ENCODE assay signal across 7 mouse cellular contexts in genomic region chr11:120252843-120253645, GRCm38 (mm10). TPM values are rescaled to one million over a fixed set of nuclear protein-coding genes. Genes with fewer than 3 reads are reported as not detected.
A peak's percentile ranks its signal among the peaks of the same experiment; 100 is the strongest.
DNase-seq lines count a peak whose midpoint lies in the region; ATAC-seq and TF ChIP-seq lines count a peak whose summit lies in the region.

No protein-coding gene starts in this region.

- in situ Hi-C loops in ES-E14 (cut with MboI; ENCODE audit: low sequenced_read_pairs in 2 of 2, unreplicated experiment in 2 of 2) = no loop called here

- peak overlapping the region; percentile 52; the same call in 1 of the 2 replicates for H3K9ac ChIP-seq in ES-E14 (ENCODE audit: insufficient read depth, low read depth, low read length, poor library complexity, severe bottlenecking)
- peak overlapping the region; percentile 44 for H3K9ac ChIP-seq in heart, embryonic 11.5 days (ENCODE audit: low read depth, low read length)

- no peaks in the 10 kb centered on the region; the same call in 1 of the 2 replicates for H3K36me3 ChIP-seq in ES-E14 (ENCODE audit: control insufficient read depth, insufficient read depth, low read length, poor library complexity, severe bottlenecking)
- no peaks in the 10 kb centered on the region for H3K36me3 ChIP-seq in heart, embryonic 11.5 days (ENCODE audit: control insufficient read depth, insufficient read depth, low read length)

- no peaks in the 10 kb centered on the region for H3K9me3 ChIP-seq in ES-E14 (ENCODE audit: control insufficient read depth, insufficient read depth, low read depth, low read length)
- no peaks in the 10 kb centered on the region for H3K9me3 ChIP-seq in heart, embryonic 11.5 days (replicated peaks; ENCODE audit: control insufficient read depth, low read length)

- H3K4me3 ChIP-seq in ES-E14 (ENCODE audit: insufficient read depth in 1 of 2, low read depth in 1 of 2, low read length in 2 of 2, poor library complexity in 1 of 2, severe bottlenecking in 1 of 2) = peak overlapping the region in 1 of 2 experiments; percentile 40; a peak in 1 of 4 replicates
- 0 out of 2 replicates have a peak overlapping the region, but pooled peaks have one; percentile 2 for H3K4me3 ChIP-seq in heart, embryonic 11.5 days (ENCODE audit: low read depth, low read length)

- no peaks in the 10 kb centered on the region for H3K27me3 ChIP-seq in heart, embryonic 11.5 days (ENCODE audit: control insufficient read depth, insufficient read depth, low read length)

- H3K4me2 ChIP-seq in heart, embryonic 11.5 days = peak overlapping the region; percentile 31

- DNase-seq in 3T3-L1 (ENCODE audit: low read depth, low spot score) = peak; percentile 92
- DNase-seq in ES-E14 (ENCODE audit: low read depth, low spot score) = peak; percentile 90
- DNase-seq in kidney, postnatal 10 days = peak; percentile 62
- DNase-seq in yolk sac, embryonic 10.5 days (ENCODE audit: low spot score) = peak; percentile 70
- DNase-seq in B cell, adult 2 months = no peak
- no peak for DNase-seq in adrenal gland, adult 2 months

- 49% methylated on average over 12 of the region's 12 CpGs for WGBS in heart, embryonic 11.5 days (ENCODE audit: insufficient replicate concordance)

- peaks cover 11 to 58% of the 10 kb centered on the region in 2 experiments; a peak in 3 of 4 replicates for H3K4me1 ChIP-seq in ES-E14 (ENCODE audit: control insufficient read depth in 2 of 2, insufficient read depth in 2 of 2, low read length in 2 of 2, poor library complexity in 1 of 2)
- peaks cover 68% of the 10 kb centered on the region for H3K4me1 ChIP-seq in heart, embryonic 11.5 days (ENCODE audit: control insufficient read depth, insufficient read depth, low read length)

- peak overlapping the region; percentile 86 for H3K27ac ChIP-seq in ES-E14 (ENCODE audit: insufficient read depth, low read depth, low read length, poor library complexity, severe bottlenecking)
- peak overlapping the region; percentile 54 for H3K27ac ChIP-seq in heart, embryonic 11.5 days (ENCODE audit: low read depth, low read length)

- 0 out of 2 replicates have a peak, but pooled peaks have one; percentile 15 for ATAC-seq in heart, embryonic 11.5 days (replicated peaks; ENCODE audit: insufficient number of reproducible peaks, low FRiP score, low TSS enrichment)

TF ChIP-seq in ES-E14, 5 proteins besides CTCF, POLR2A, EP300 and RAD21:
- TF ChIP-seq ZNF384 (IDR thresholded peaks at IDR 0.05; ENCODE audit: low read depth, low read length) (no peak), MAFK (IDR thresholded peaks at IDR 0.05; ENCODE audit: insufficient read depth, low read depth, low read length) (no peak), HCFC1 (IDR thresholded peaks at IDR 0.05; ENCODE audit: borderline replicate concordance, insufficient read depth, low read length) (no peak), ZC3H11A (IDR thresholded peaks at IDR 0.05; ENCODE audit: borderline replicate concordance, low read depth, low read length) (no peak), CHD2 (IDR thresholded peaks at IDR 0.05; ENCODE audit: low read depth, low read length) (peak; percentile 43; the same call in 1 of the 2 replicates)

RNA-seq across cellular contexts. Expression of gene Bahcc1, which starts 20.3 kb away (rescaled TPM):
- 11.7 and 16.3 TPM in 2 replicates for total RNA-seq in ES-E14 (2012; rRNA removed)
- polyA plus RNA-seq in heart, embryonic 11.5 days (2014; fragmentation: Nextera tagmentation; extraction: Ambion mirVana) = 7.0 and 9.1 TPM in 2 replicates
- total RNA-seq in adrenal gland, adult 2 months (2021) = 10 to 100 TPM in 1 of 2 experiments, 1 to 10 TPM in 1; 9.2 to 21.9 TPM
- 17.9 and 19.5 TPM in 2 replicates for polyA plus RNA-seq in adrenal gland, adult 2 months (2012; rRNA removed)

Comparison
In these comparisons a context has a peak if more than half of its experiments do, and no peak if none do; other contexts are left out.
1. DNase-seq: peak in 3T3-L1 (single experiment), ES-E14 (single experiment), kidney, postnatal 10 days (single experiment) and yolk sac, embryonic 10.5 days (single experiment); none in B cell, adult 2 months (0 of 2) and adrenal gland, adult 2 months (single experiment).